Mouse (Mus musculus) T-helper 2 cell (primary cell): ENCODE data around the gene Agbl5.
"Not testable (repeated sequence)": the region's sequence is repeated elsewhere in the genome, so short reads cannot be mapped to it uniquely, and the experiment has no call there.

Experiments
- in situ Hi-C: fragments of 300-600 bp; cut with MboI, MseI; formaldehyde crosslinking; loops from one replicate; pipeline ENCODE4 v1.15.1; 2025; ENCODE audit warnings: high pct_unique_total_duplicates

Gene Agbl5

GRCm38 (mm10) chr5:30888337-30889087, at the start of gene Agbl5:
TSS of gene Agbl5 (plus strand) at chr5:30888694.
- in situ Hi-C loops = loop anchor here (5.0 kb wide), 1 partner anchor 64 kb away; no protein-coding TSS in a partner anchor

GRCm38 (mm10) chr5:30839731-30840130, 48.8 kb upstream of the Agbl5 start:
- in situ Hi-C loops = no loop called here

GRCm38 (mm10) chr5:30841896-30842295, 46.6 kb upstream of the Agbl5 start:
- in situ Hi-C loops = no loop called here

- in situ Hi-C loops = no loop called here
Observed at GRCm38 (mm10) chr5:30849891-30850555, 38.5 kb upstream of the Agbl5 start.

DNA sequence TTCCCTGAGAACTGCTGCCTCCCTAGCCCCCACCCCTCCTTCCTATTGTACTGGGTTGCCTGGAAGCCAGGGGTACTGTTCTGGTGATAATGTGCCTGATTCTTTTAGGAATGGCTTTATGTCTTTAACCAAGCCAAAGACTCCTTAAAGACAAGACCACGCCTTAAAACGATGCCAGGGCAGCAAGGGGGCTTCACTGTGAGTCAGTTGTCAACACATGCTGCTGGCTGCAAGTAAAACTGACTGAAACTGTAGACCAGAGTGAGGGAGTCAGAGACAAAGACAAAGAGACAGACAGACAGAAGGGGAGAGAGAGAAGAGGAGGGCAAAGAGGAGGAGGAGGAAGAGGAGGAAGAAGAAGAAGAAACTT, 38.0 kb upstream of the Agbl5 start:
- in situ Hi-C loops = no loop called here

DNA sequence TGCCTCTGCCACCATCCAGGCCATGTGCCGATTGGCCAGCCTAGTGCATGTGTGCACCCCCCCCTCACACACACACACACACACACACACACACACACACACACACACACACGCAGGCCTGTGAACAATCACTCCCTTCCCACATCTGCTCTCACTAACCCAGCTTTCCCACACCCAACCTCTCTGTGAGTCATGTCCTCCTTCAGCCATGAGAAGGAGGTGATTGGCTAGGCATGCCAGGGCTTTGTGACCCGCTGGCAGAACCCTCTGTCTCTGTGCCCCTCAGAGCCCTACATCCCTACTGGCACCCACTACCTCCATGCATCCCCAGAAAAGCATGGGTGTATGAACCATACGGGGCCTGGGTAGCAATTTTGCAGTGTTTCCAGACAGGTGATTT, 35.0 kb upstream of the Agbl5 start:
- in situ Hi-C loops = no loop called here

DNA sequence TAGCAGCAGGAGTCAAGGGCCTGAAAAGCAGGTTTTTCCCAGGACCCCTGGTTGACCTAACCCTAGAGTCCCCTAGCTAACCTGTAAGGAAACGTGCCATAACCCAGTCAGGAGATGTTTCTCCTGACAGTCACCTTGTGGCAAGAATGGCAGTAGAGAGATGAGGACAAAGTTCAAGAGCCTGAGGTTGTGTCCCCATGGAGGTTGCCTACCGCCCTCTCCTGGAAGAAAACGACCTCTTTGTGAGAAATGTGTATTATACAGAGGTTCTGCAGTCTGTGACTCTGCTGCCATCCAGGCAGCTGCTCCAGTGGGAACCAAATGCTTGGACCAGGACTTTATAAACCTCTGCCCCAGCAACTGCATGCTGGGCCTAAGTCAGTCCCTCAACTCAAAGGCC, 32.8 kb upstream of the Agbl5 start:
- in situ Hi-C loops = no loop called here

DNA sequence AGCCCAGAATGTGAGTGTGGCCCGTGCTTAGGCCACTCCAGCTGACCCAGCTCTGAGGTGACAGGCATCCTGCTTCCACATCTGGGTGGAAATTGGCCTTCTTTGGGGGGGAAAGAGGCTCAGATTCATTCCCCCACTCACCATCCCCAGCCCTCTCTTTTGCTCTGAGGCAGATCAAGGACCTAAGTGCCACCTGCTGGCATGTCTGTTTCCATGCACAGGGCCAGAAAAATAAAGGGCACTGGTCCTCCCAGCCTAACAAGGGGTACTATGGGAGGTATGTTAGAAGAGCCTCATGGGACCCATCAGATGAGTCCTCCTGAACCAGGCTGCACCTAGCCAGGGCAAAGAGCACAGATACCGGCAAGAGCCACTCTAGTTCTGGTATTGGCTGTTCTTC, 32.4 kb upstream of the Agbl5 start:
- in situ Hi-C loops = no loop called here

- in situ Hi-C loops = no loop called here
Observed at GRCm38 (mm10) chr5:30863852-30864251, 24.6 kb upstream of the Agbl5 start.

- in situ Hi-C loops = no loop called here
Observed at GRCm38 (mm10) chr5:30864322-30864721, 24.2 kb upstream of the Agbl5 start.

GRCm38 (mm10) chr5:30866871-30867270, 21.6 kb upstream of the Agbl5 start:
- in situ Hi-C loops = no loop called here

GRCm38 (mm10) chr5:30867712-30868111, 20.8 kb upstream of the Agbl5 start, which contains the start of gene Tmem214:
TSS of gene Tmem214 (plus strand) at chr5:30868012.
- in situ Hi-C loops = no loop called here

- in situ Hi-C loops = no loop called here
Observed at GRCm38 (mm10) chr5:30868981-30869380, 19.5 kb upstream of the Agbl5 start.

DNA sequence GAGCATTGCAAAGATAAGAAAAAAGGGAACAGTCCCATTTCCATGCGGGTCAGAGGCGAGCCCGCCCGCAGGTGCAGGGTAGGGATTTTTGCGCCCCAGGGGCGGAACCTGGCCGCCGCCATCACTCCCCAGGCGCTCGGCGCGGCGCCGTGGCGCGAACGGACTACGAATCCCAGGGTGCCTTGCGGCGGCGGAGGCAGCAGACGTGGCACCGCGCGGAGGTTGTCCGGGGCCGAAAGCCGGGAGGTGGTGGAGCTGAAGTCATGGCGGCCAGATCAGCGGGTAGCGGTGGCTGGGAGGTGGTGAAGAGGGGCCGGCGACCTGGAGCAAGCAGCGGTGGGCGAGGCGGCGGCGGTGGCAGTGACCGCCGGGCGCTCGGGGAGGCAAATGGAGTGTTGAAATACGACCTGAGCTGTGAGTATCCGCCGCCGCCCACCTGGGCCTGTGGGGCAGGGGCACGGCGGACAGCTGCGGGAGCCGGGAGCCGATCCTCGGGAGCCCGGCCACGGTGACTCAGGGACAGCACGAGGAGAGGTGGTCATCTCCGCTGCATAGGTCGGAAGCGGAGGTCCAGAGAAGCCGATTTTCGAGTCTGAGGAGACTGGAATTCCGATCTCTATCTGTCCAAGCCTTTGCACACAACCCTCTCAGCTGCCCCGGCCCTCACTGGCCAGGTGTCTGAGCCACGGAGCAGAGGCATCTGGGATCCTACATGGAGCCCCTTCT, 18.9 kb upstream of the Agbl5 start:
- in situ Hi-C loops = no loop called here

GRCm38 (mm10) chr5:30870131-30870406, 18.4 kb upstream of the Agbl5 start:
- in situ Hi-C loops = no loop called here

- in situ Hi-C loops = no loop called here
Observed at GRCm38 (mm10) chr5:30872574-30872973, 15.9 kb upstream of the Agbl5 start.

DNA sequence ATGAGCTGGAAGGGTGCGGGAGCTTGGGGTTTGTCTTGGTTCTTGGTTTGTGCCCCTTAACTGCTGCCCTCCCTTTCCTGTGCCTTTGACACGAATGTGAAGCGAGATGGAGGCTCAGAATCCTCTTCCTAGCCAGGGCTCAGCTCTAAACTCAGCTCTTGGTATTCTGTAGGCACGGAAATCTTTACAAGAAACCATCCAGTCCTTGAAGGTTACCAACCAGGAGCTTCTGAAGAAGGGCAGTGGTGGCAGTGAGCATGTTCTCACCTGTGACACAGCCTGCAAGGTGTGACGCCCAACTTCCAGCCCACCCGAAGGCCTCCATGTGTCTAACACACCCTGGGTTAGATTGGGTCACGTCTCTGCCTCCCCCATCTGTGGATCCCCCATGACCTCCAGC, 14.1 kb upstream of the Agbl5 start:
- in situ Hi-C loops = no loop called here

GRCm38 (mm10) chr5:30878616-30879015, 9.9 kb upstream of the Agbl5 start:
- in situ Hi-C loops = no loop called here

- in situ Hi-C loops = no loop called here
Observed at GRCm38 (mm10) chr5:30879347-30879943, 9.0 kb upstream of the Agbl5 start.

- in situ Hi-C loops = not testable (repeated sequence)
Observed at GRCm38 (mm10) chr5:30881839-30882238, 6.7 kb upstream of the Agbl5 start.

DNA sequence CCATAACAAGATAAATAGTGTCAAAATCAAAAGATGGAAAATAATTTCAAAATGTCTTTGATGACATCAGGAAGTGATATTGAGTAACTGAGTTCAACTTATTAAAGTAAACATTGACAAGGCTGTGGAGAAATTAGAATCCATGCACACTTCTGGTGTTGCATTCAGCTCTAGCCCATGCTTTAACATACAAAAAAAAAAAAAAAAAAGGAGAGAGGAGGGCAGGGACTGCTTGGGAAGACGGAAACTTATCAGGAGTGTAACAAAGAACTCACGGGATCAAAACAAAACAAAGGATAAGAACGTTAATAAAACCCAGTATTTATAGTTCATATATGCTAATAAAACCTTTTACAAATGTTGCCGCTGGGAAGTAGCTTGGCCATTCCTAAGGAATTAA, 2.3 kb upstream of the Agbl5 start:
- in situ Hi-C loops = loop anchor here (5.0 kb wide), 1 partner anchor 66 kb away; no protein-coding TSS in a partner anchor

DNA sequence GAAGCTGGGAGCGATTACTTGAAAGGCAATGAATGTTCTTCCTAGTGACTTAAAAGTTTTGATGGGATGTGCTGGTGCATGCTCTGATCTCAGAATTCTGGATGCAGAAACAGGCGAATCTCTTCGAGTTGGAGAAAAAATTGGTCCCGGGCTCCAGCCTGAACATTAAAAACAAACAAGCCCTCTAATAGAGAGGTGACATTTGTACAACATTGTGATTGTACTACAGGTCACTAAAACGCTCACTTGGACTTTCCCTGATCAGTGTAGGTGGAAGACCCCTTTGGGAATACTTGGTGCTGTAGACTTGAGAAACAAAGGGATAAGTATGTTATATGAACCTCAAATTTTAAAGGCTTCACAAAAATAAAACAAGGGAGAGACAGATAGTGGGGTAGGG, 1.8 kb upstream of the Agbl5 start:
- in situ Hi-C loops = loop anchor here (5.0 kb wide), 1 partner anchor 66 kb away; no protein-coding TSS in a partner anchor
